Mouse (Mus musculus): Measurements from ENCODE around the gene Slc11a1. TPM values are rescaled to one million over a fixed set of nuclear protein-coding genes. Genes with fewer than 3 reads are reported as not detected.
A peak's percentile ranks its signal among the peaks of the same experiment; 100 is the strongest.

Gene Slc11a1
- total RNA-seq, 2 experiments from 2014 or later, result 48.1 to 60.8 TPM

- ATAC-seq (ENCODE audit: poor library complexity, severe bottlenecking), result no peak
These were observed 22.4 kb upstream of the Slc11a1 start for GRCm38 (mm10) chr1:74352532-74353096.

GRCm38 (mm10) chr1:74353453-74354229 lies 21.4 kb upstream of the Slc11a1 start:
- ATAC-seq (ENCODE audit: poor library complexity, severe bottlenecking), result no peak

- ATAC-seq (ENCODE audit: poor library complexity, severe bottlenecking), result no peak
These were observed 17.5 kb upstream of the Slc11a1 start for GRCm38 (mm10) chr1:74357531-74357930.

- no peak for ATAC-seq (ENCODE audit: poor library complexity, severe bottlenecking)
These were observed 15.0 kb upstream of the Slc11a1 start for GRCm38 (mm10) chr1:74359952-74360517.

GRCm38 (mm10) chr1:74361812-74362211 lies 13.2 kb upstream of the Slc11a1 start, which contains the start of gene Catip:
Gene Catip (plus strand): TSS chr1:74362108.
- ATAC-seq (ENCODE audit: poor library complexity, severe bottlenecking), result peak; percentile 89

- ATAC-seq (ENCODE audit: poor library complexity, severe bottlenecking), result no peak
These were observed 12.4 kb upstream of the Slc11a1 start for GRCm38 (mm10) chr1:74362325-74363229.

- ATAC-seq (ENCODE audit: poor library complexity, severe bottlenecking), result no peak
These were observed 11.6 kb upstream of the Slc11a1 start for GRCm38 (mm10) chr1:74363437-74363836.

- no peak for ATAC-seq (ENCODE audit: poor library complexity, severe bottlenecking)
These were observed 10.7 kb upstream of the Slc11a1 start for GRCm38 (mm10) chr1:74364270-74364669.

GRCm38 (mm10) chr1:74367886-74368645 lies 6.9 kb upstream of the Slc11a1 start:
- ATAC-seq (ENCODE audit: poor library complexity, severe bottlenecking), result peak; percentile 91

- ATAC-seq (ENCODE audit: poor library complexity, severe bottlenecking), result no peak
These were observed 5.0 kb upstream of the Slc11a1 start for GRCm38 (mm10) chr1:74370040-74370439.

- ATAC-seq (ENCODE audit: poor library complexity, severe bottlenecking), result peak; percentile 54
These were observed 1.6 kb upstream of the Slc11a1 start for GRCm38 (mm10) chr1:74373372-74373771.

GRCm38 (mm10) chr1:74375561-74375960 lies 566 bp downstream of the Slc11a1 start:
- peak; percentile 64 for ATAC-seq (ENCODE audit: poor library complexity, severe bottlenecking)

GRCm38 (mm10) chr1:74376396-74376795 lies 1.4 kb downstream of the Slc11a1 start:
- no peak for ATAC-seq (ENCODE audit: poor library complexity, severe bottlenecking)

GRCm38 (mm10) chr1:74379058-74379504 lies 4.1 kb downstream of the Slc11a1 start:
- no peak for ATAC-seq (ENCODE audit: poor library complexity, severe bottlenecking)

GRCm38 (mm10) chr1:74380484-74380883 lies 5.5 kb downstream of the Slc11a1 start:
- ATAC-seq (ENCODE audit: poor library complexity, severe bottlenecking), result no peak

- peak; percentile 76 for ATAC-seq (ENCODE audit: poor library complexity, severe bottlenecking)
These were observed 6.6 kb downstream of the Slc11a1 start for GRCm38 (mm10) chr1:74381588-74382021.

- no peak for ATAC-seq (ENCODE audit: poor library complexity, severe bottlenecking)
These were observed 8.4 kb downstream of the Slc11a1 start for GRCm38 (mm10) chr1:74383385-74383784.

GRCm38 (mm10) chr1:74384525-74384924 lies 9.5 kb downstream of the Slc11a1 start:
- no peak for ATAC-seq (ENCODE audit: poor library complexity, severe bottlenecking)

- no peak for ATAC-seq (ENCODE audit: poor library complexity, severe bottlenecking)
These were observed 10.1 kb downstream of the Slc11a1 start for GRCm38 (mm10) chr1:74385064-74385463.

- no peak for ATAC-seq (ENCODE audit: poor library complexity, severe bottlenecking)
These were observed 10.5 kb downstream of the Slc11a1 start for GRCm38 (mm10) chr1:74385531-74385930.
